Mouse (Mus musculus): ENCODE results near the gene Lhx1. TPM values are rescaled to one million over a fixed set of nuclear protein-coding genes. Genes with fewer than 3 reads are reported as not detected.

Lhx1 gene
- polyA plus RNA-seq, 1 experiment from 2014 or later = 54.5 TPM

DNA sequence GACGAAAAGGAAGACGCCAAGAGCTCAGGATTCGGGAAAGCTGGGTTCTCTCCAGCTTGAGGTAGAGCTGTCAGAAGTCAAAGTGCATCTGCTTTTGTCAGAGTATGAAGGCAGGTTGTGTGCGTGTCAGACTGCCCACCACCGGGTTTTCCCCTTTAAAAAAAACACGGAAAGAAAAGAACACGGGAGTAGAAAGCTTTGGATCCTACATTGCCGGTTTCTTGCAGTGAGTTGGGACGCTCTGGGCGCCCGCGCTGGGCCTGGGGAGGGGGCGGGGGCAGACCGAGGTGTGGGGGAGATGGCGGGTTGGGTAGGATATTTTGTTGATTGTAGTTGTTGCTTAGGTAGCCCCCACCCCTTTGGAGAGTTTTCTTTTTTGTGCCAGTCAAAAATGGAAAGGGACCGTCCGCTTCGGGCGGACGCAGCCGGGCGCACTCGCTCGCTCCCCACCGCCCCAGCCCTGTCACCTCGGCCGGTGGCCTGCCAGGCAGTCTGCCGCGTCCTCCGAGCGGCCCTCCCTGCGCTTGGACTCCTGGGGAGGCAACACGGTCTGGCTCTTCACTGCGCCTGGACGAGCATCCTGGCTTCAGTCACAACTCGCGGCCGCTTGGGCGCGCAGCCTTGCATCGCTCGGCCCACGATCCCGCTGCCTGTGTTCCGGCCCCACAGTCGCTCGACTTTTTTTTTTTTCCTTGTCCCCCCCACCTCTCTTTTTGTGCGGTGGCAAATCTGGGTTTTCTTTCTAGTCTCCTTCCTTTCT lies 644 bp downstream of the Lhx1 start:
- ATAC-seq (ENCODE audit: low FRiP score, low read depth) = no peak

GRCm38 (mm10) chr11:84523841-84524510 lies 1.4 kb downstream of the Lhx1 start:
- Histone ChIP-seq H3K27ac (replicated peaks) (peak overlapping the region; percentile 85), H3K36me3 (no peaks in the 10 kb centered on the region), H3K4me3 (peak overlapping the region; percentile 51), H3K9ac (peak overlapping the region; percentile 64), H3K9me3 (no peaks in the 10 kb centered on the region), H3K27me3 (peaks cover 19% of the 10 kb centered on the region), H3K4me1 (replicated peaks) (peaks cover 37% of the 10 kb centered on the region), H3K4me2 (peak overlapping the region; percentile 66)
- under 1% methylated on average over 35 of the region's 35 CpGs for WGBS
- no peak for ATAC-seq (ENCODE audit: low FRiP score, low read depth)

More for the DNA sequence above, 644 bp downstream of the Lhx1 start:
- H3K4me2 ChIP-seq = peak overlapping the region; percentile 66
- H3K27me3 ChIP-seq = peaks cover 18% of the 10 kb centered on the region
- peak overlapping the region; percentile 64 for H3K9ac ChIP-seq
- under 1% methylated on average over 47 of the region's 48 CpGs for WGBS
- peaks cover 44% of the 10 kb centered on the region for H3K4me1 ChIP-seq (replicated peaks)
- H3K9me3 ChIP-seq = no peaks in the 10 kb centered on the region
- peak overlapping the region; percentile 51 for H3K4me3 ChIP-seq
- no peaks in the 10 kb centered on the region for H3K36me3 ChIP-seq
- peak overlapping the region; percentile 85 for H3K27ac ChIP-seq (replicated peaks)

GRCm38 (mm10) chr11:84523321-84523831 lies 2.0 kb downstream of the Lhx1 start:
- Histone ChIP-seq H3K4me1 (replicated peaks) (peaks cover 36% of the 10 kb centered on the region), H3K4me3 (peak overlapping the region; percentile 51), H3K4me2 (peak overlapping the region; percentile 66), H3K27me3 (peaks cover 23% of the 10 kb centered on the region), H3K9ac (peak overlapping the region; percentile 64), H3K36me3 (no peaks in the 10 kb centered on the region), H3K9me3 (no peaks in the 10 kb centered on the region), H3K27ac (replicated peaks) (peak overlapping the region; percentile 85)
- ATAC-seq (ENCODE audit: low FRiP score, low read depth) = no peak
- WGBS = under 1% methylated on average over 16 of the region's 16 CpGs

GRCm38 (mm10) chr11:84522577-84523320 lies 2.6 kb downstream of the Lhx1 start:
- no peak for ATAC-seq (ENCODE audit: low FRiP score, low read depth)
- no peaks in the 10 kb centered on the region for H3K9me3 ChIP-seq
- peak overlapping the region; percentile 85 for H3K27ac ChIP-seq (replicated peaks)
- no peaks in the 10 kb centered on the region for H3K36me3 ChIP-seq
- H3K4me1 ChIP-seq (replicated peaks) = peaks cover 36% of the 10 kb centered on the region
- peak overlapping the region; percentile 64 for H3K9ac ChIP-seq
- H3K4me2 ChIP-seq = peak overlapping the region; percentile 66
- H3K4me3 ChIP-seq = peak overlapping the region; percentile 51
- H3K27me3 ChIP-seq = peaks cover 18% of the 10 kb centered on the region
- under 1% methylated on average over 40 of the region's 40 CpGs for WGBS

DNA sequence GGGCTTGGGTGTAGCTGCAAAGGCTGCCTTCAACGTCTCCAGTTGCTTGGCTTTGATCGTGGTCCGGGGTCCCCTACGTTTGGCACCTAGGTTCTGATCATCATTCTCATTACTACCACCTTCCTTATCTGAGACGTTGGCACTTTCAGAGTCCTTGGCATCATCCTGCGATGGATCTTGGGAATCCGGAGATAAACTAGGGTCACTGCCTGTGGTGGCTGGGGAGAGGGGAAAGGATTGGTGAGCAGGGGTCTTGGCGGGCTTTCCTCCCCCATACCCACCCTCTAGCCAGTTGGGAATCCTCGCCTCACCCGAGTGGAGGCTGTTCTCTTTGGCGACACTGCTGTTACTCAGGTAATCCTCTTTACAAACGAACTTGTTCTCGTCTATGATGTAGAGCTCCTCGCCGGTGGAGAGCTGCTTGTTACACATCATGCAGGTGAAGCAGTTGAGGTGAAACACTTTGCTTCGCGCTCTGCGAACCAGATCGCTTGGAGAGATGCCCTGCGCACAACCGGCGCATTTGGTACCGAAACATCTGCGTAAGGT lies 3.5 kb downstream of the Lhx1 start:
- peak overlapping the region; percentile 51 for H3K4me3 ChIP-seq
- no peaks in the 10 kb centered on the region for H3K36me3 ChIP-seq
- peak overlapping the region; percentile 64 for H3K9ac ChIP-seq
- peak overlapping the region; percentile 66 for H3K4me2 ChIP-seq
- no peaks in the 10 kb centered on the region for H3K9me3 ChIP-seq
- no peak for ATAC-seq (ENCODE audit: low FRiP score, low read depth)
- WGBS = 7% methylated on average over 24 of the region's 24 CpGs
- peak overlapping the region; percentile 85 for H3K27ac ChIP-seq (replicated peaks)
- H3K27me3 ChIP-seq = peaks cover 22% of the 10 kb centered on the region
- H3K4me1 ChIP-seq (replicated peaks) = peaks cover 36% of the 10 kb centered on the region

DNA sequence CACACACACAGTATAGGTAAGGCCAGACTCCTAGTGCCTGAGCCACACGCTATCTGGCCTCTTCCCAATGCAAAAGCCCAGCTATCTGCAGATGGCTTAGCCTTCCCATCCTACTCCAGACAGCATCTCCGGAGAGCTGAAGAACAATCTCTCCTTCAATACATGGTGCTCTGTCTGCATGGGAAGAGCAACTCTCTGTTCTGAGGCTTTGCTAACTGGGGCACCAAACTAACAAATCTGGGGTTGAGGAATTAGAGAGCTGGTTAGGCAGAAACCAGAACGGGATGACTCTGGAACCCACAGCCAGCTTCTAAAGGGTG lies 4.3 kb downstream of the Lhx1 start:
- H3K27me3 ChIP-seq = peaks cover 22% of the 10 kb centered on the region
- no peak for ATAC-seq (ENCODE audit: low FRiP score, low read depth)

DNA sequence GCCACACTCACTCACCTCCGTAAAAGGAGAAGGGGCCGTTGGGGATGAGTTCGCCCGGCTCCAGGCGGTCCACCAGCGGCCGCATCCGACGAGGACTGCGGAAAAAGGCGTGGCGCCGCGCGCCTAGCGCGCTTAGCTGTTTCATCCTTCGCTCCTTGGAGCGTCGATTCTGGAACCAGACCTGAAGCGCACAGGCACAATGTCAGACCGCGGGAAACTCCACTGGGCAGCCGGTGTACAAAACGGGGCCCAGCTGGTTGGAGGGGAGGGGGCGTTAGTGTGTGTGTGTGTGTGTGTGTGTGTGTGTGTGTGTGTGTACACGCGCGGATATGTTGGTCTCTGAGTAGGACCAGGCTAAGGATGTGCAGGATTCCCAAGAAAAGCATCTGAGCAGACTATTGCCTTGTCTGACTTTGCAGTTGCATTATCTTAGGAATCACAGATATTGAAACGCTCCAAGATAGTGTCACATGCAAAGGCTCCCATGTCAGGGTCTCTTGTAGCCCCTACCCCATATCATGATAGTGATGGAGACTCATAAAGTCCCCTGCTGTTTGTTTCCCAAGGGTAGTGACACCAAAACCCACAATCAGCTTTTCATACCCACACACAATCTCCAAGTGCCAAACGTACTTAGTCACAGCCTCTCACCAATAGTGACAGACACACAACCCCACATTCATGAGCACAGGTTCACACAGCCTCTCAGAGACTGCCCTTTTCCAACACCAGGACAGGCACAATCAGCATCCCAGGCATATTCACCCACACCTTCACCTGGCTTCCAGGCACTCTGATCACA lies 4.9 kb downstream of the Lhx1 start:
- ATAC-seq (ENCODE audit: low FRiP score, low read depth) = no peak
- H3K4me2 ChIP-seq = peak overlapping the region; percentile 66
- peaks cover 24% of the 10 kb centered on the region for H3K27me3 ChIP-seq
- no peaks in the 10 kb centered on the region for H3K36me3 ChIP-seq
- 3% methylated on average over 31 of the region's 31 CpGs for WGBS
- peak overlapping the region; percentile 85 for H3K27ac ChIP-seq (replicated peaks)
- no peaks in the 10 kb centered on the region for H3K9me3 ChIP-seq
- peaks cover 28% of the 10 kb centered on the region for H3K4me1 ChIP-seq (replicated peaks)
- peak overlapping the region; percentile 51 for H3K4me3 ChIP-seq
- H3K9ac ChIP-seq = peak overlapping the region; percentile 64

More for the DNA sequence above, 4.3 kb downstream of the Lhx1 start:
- H3K27ac ChIP-seq (replicated peaks) = peak overlapping the region; percentile 85
- no peaks in the 10 kb centered on the region for H3K36me3 ChIP-seq
- 12% methylated on average over 3 of the region's 3 CpGs for WGBS
- peaks cover 34% of the 10 kb centered on the region for H3K4me1 ChIP-seq (replicated peaks)
- peak overlapping the region; percentile 64 for H3K9ac ChIP-seq
- peak overlapping the region; percentile 66 for H3K4me2 ChIP-seq
- H3K4me3 ChIP-seq = peak overlapping the region; percentile 51
- H3K9me3 ChIP-seq = no peaks in the 10 kb centered on the region

DNA sequence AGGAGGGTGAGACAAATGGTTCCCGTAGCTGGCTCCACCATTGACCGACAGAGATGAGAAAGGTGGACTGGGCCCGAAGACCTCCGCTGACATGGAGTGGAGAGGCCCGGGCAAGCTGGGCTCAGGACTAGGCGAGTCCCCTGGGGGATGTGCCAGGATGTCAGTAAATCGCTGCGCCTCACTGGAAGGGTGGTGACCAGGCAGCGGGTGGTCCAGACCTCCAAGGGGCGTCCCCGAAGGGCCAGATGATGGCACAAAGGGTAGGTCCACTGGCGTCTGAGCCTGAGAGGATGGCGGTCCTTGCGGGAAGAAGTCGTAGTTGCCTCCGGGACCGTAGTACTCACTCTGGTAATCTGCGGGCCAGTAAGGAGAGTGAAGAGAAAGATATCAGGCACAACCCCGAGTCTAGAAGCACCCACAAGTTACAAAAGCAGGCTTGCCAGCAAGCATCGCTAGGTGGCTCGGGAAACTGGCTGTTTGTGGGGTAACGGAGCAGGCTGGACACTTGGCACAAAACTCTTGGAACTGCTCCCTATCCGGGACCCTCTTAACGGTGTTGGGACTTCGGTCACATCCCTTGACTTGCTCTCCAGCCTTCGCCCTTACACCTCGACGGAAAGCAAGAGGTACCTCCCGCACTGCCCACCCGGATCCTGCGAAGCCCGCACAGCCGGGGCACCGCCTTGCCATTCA lies 5.6 kb downstream of the Lhx1 start:
- ATAC-seq (ENCODE audit: low FRiP score, low read depth) = no peak
- WGBS = 4% methylated on average over 34 of the region's 34 CpGs
- Histone ChIP-seq H3K27ac (replicated peaks) (peak overlapping the region; percentile 85), H3K9me3 (no peaks in the 10 kb centered on the region), H3K9ac (peak overlapping the region; percentile 64), H3K4me3 (peak overlapping the region; percentile 51), H3K4me2 (peak overlapping the region; percentile 66), H3K4me1 (replicated peaks) (peaks cover 21% of the 10 kb centered on the region), H3K27me3 (peaks cover 31% of the 10 kb centered on the region), H3K36me3 (no peaks in the 10 kb centered on the region)

DNA sequence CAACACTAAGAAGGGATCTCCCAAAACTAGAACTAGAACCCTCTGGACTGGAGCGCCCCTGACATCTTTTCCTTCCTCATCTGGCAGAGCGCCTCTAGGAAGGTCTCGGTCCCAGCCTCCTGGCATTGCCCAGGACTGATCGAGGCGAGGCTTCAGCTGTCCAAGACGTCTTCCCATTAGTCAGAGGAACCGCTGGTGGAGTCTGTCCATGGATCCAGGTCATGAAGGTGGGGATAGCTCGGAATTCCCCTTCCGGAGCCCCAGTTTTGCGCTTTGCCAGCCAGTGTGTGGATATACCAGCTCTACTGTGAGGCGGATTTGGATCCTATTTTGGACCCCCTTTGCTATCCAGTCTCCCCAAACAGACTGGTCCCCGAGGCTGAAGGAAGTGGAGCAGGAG lies 6.3 kb downstream of the Lhx1 start:
- Histone ChIP-seq H3K27ac (replicated peaks) (peak overlapping the region; percentile 85), H3K9me3 (no peaks in the 10 kb centered on the region), H3K4me1 (replicated peaks) (peaks cover 19% of the 10 kb centered on the region), H3K9ac (peak overlapping the region; percentile 64), H3K4me3 (peak overlapping the region; percentile 51), H3K36me3 (no peaks in the 10 kb centered on the region), H3K27me3 (peaks cover 35% of the 10 kb centered on the region), H3K4me2 (peak overlapping the region; percentile 66)
- 15% methylated on average over 12 of the region's 12 CpGs for WGBS
- ATAC-seq (ENCODE audit: low FRiP score, low read depth) = no peak

DNA sequence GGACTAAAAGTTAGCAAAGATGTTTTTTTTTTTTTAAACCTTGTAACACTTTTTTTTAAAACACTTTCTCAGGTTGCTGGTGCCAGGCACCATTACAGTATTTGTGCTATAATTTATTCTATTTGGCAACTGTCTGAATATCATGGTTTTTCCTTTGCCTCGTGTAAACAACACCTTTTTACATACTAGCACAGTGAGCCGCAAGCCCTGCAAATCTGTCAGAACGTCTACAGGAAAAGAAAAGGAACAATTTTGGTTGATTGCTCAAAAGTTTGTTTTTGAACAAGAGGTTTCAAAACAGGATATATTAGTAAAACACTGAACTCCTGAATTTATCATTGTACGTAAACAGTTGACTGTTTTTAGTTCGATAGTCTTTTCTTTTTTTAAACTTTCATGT lies 7.1 kb downstream of the Lhx1 start:
- Histone ChIP-seq H3K27ac (replicated peaks) (0 out of 2 replicates have a peak overlapping the region, but pooled peaks have one; percentile 85), H3K4me3 (peak overlapping the region; percentile 51), H3K9me3 (no peaks in the 10 kb centered on the region), H3K4me2 (peak overlapping the region; percentile 66), H3K4me1 (replicated peaks) (peaks cover 18% of the 10 kb centered on the region), H3K9ac (no peak overlapping the region), H3K27me3 (peaks cover 35% of the 10 kb centered on the region), H3K36me3 (no peaks in the 10 kb centered on the region)
- no peak for ATAC-seq (ENCODE audit: low FRiP score, low read depth)
- 25% methylated on average over 5 of the region's 5 CpGs for WGBS
